In genomic region chrX:73575486-73576373, GRCm38 (mm10) we compare ENCODE assay signal across 12 mouse cellular contexts.
DNase-seq lines count a peak whose midpoint lies in the region; ATAC-seq and TF ChIP-seq lines count a peak whose summit lies in the region.
"Had no signal": no experiment of that assay in that cellular context is flagged by ENCODE, and none has a peak within 500 bp of the region (broad histone marks: within the 10 kb centered on the region; RNA-seq: fewer than 3 reads in every experiment).

No protein-coding gene starts in this region.

- no peaks in the 10 kb centered on the region for H3K36me3 ChIP-seq in lung, embryonic 15.5 days
- H3K36me3 ChIP-seq in liver, embryonic 14.5 days (replicated peaks; ENCODE audit: control insufficient read depth, insufficient read depth, low read depth), result no peaks in the 10 kb centered on the region
- H3K36me3 ChIP-seq: embryonic facial prominence, embryonic 12.5 days; hindbrain, embryonic 12.5 days had no signal

- WGBS in lung, embryonic 15.5 days, result 35% methylated on average over 3 of the region's 3 CpGs
- WGBS in liver, embryonic 14.5 days (ENCODE audit: insufficient replicate concordance), result 21% methylated on average over 3 of the region's 3 CpGs

- H3K27ac ChIP-seq in lung, embryonic 15.5 days, result no peak overlapping the region
- peak overlapping the region; percentile 83 for H3K27ac ChIP-seq in liver, embryonic 14.5 days
- H3K27ac ChIP-seq: embryonic facial prominence, embryonic 12.5 days; hindbrain, embryonic 12.5 days had no signal

- peak; percentile 36; the same call in 1 of the 2 replicates for TF ChIP-seq EP300 in liver, embryonic 14.5 days (IDR thresholded peaks at IDR 0.05; ENCODE audit: low read depth)

- H3K4me2 ChIP-seq in lung, embryonic 15.5 days, result no peak overlapping the region
- H3K4me2 ChIP-seq in liver, embryonic 14.5 days (ENCODE audit: low read depth), result peak overlapping the region; percentile 42
- H3K4me2 ChIP-seq: embryonic facial prominence, embryonic 12.5 days; hindbrain, embryonic 12.5 days had no signal

- TF ChIP-seq CTCF in liver, embryonic 14.5 days (IDR thresholded peaks at IDR 0.05; ENCODE audit: low read depth), result no peak

- no peaks in the 10 kb centered on the region for H3K9me3 ChIP-seq in lung, embryonic 15.5 days
- no peaks in the 10 kb centered on the region for H3K9me3 ChIP-seq in liver, embryonic 14.5 days (ENCODE audit: control insufficient read depth, low read length)
- H3K9me3 ChIP-seq: embryonic facial prominence, embryonic 12.5 days; hindbrain, embryonic 12.5 days had no signal

- DNase-seq in lung, postnatal 25 days (ENCODE audit: low spot score), result no peak
- peak; percentile 48 for DNase-seq in c-Kit-positive CD71-positive TER-119-positive erythroid progenitor cells, embryonic 14.5 days (ENCODE audit: low spot score)
- DNase-seq in liver, embryonic 14.5 days (ENCODE audit: low read depth in 3 of 3, low spot score in 3 of 3), result no peak
- peak; percentile 14 to 36 for DNase-seq in thymus, postnatal 36 days
- DNase-seq in left cerebral cortex, adult 8-10 months (ENCODE audit: low spot score in 2 of 2), result no peak
- DNase-seq in adrenal gland, adult 2 months, result no peak
- DNase-seq: cerebellum, postnatal 14 days; kidney, adult 9 months had no signal

- H3K4me3 ChIP-seq in lung, embryonic 15.5 days, result no peak overlapping the region
- H3K4me3 ChIP-seq in liver, embryonic 14.5 days (ENCODE audit: insufficient read depth in 1 of 2, low read depth in 2 of 2, low read length in 2 of 2), result no peak overlapping the region
- H3K4me3 ChIP-seq: embryonic facial prominence, embryonic 12.5 days; hindbrain, embryonic 12.5 days had no signal

- no peak overlapping the region for H3K9ac ChIP-seq in lung, embryonic 15.5 days
- peak overlapping the region; percentile 23; the same call in 1 of the 2 replicates for H3K9ac ChIP-seq in liver, embryonic 14.5 days (replicated peaks)
- H3K9ac ChIP-seq: embryonic facial prominence, embryonic 12.5 days; hindbrain, embryonic 12.5 days had no signal

- ATAC-seq in lung, embryonic 15.5 days (ENCODE audit: borderline replicate concordance, extremely low read depth, low FRiP score, low TSS enrichment), result 0 out of 2 replicates have a peak, but pooled peaks have one; percentile 14
- ATAC-seq in liver, embryonic 14.5 days (ENCODE audit: insufficient read depth), result peak; percentile 81
- ATAC-seq: forebrain, embryonic 14.5 days had no signal

- H3K27me3 ChIP-seq in lung, embryonic 15.5 days, result no peaks in the 10 kb centered on the region
- no peaks in the 10 kb centered on the region for H3K27me3 ChIP-seq in liver, embryonic 14.5 days (ENCODE audit: control insufficient read depth, insufficient read depth, low read length)
- H3K27me3 ChIP-seq: embryonic facial prominence, embryonic 12.5 days; hindbrain, embryonic 12.5 days had no signal

- no peaks in the 10 kb centered on the region for H3K4me1 ChIP-seq in lung, embryonic 15.5 days
- peaks cover 26 to 40% of the 10 kb centered on the region in 2 experiments for H3K4me1 ChIP-seq in liver, embryonic 14.5 days (replicated peaks; ENCODE audit: control insufficient read depth in 2 of 2, insufficient read depth in 2 of 2, low read length in 1 of 2)
- H3K4me1 ChIP-seq: embryonic facial prominence, embryonic 12.5 days; hindbrain, embryonic 12.5 days had no signal

Comparison
In these comparisons a context has a peak if more than half of its experiments do, and no peak if none do; other contexts are left out.
1. DNase-seq: peak in c-Kit-positive CD71-positive TER-119-positive erythroid progenitor cells, embryonic 14.5 days (single experiment) and thymus, postnatal 36 days (2 of 2); none in lung, postnatal 25 days (single experiment), liver, embryonic 14.5 days (0 of 3), left cerebral cortex, adult 8-10 months (0 of 2) and adrenal gland, adult 2 months (single experiment).